Mouse (Mus musculus) brain, embryonic 14.5 days (tissue): ENCODE data around the gene Spen.

Experiments
- CTCF ChIP-seq: fragments of 200-500 bp; IDR thresholded peaks from 2 replicates; pipeline ENCODE4 v1.5.1; 2012; ENCODE audit warnings: inconsistent platforms, mild to moderate bottlenecking, moderate library complexity, borderline replicate concordance; ENCODE audit not compliant: insufficient read depth, insufficient read length; ENCODE audit errors: extremely low read depth
- POLR2A ChIP-seq: fragments of 200-500 bp; IDR thresholded peaks from 2 replicates; pipeline ENCODE4 v1.6.1; 2012; ENCODE audit warnings: mild to moderate bottlenecking, inconsistent platforms, borderline replicate concordance; ENCODE audit not compliant: poor library complexity, insufficient read depth, insufficient read length, severe bottlenecking; ENCODE audit errors: extremely low read depth

DNA sequence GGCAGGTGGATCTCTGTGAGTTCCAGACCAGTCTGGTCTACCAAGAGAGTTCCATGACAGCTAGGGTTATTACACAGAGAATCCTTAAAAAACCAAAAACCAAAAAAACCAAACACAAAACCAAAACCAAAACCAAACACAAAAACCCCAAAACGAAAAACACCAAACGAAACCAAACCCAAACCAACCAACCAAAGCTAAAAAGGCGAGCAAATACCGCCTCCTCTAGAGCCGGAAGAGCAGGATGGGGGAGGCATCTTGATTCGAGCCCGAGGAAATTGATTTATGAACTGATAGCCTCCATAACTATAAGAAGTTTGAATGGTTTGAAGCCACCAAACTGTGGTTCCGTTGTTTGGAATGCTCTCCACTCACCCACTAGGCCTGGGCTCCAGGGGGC is 45.5 kb upstream of the Spen start:
- TF ChIP-seq CTCF = no peak
- TF ChIP-seq POLR2A = no peak
